Mouse (Mus musculus) heart, embryonic 10.5 days (tissue): ENCODE data around the gene Pm20d1. TPM values are rescaled to one million over a fixed set of nuclear protein-coding genes. Genes with fewer than 3 reads are reported as not detected.

Source experiments
- DNase-seq: peaks from one replicate; pipeline ENCODE4 v3.0.0-alpha.2; 2017; ENCODE audit warnings: low spot score
- H3K27ac ChIP-seq: fragments of 300-500 bp; sonication (generic); 2 replicates; pipeline ENCODE4 v1.5.1; 2016; ENCODE audit warnings: mild to moderate bottlenecking
- H3K27me3 ChIP-seq: fragments of 300-500 bp; sonication (generic); 2 replicates; pipeline ENCODE4 v1.6.1; 2016; ENCODE audit warnings: mild to moderate bottlenecking; ENCODE audit not compliant: poor library complexity, insufficient read depth, severe bottlenecking
- H3K36me3 ChIP-seq: fragments of 300-500 bp; sonication (generic); 2 replicates; pipeline ENCODE4 v1.6.1; 2016; ENCODE audit warnings: mild to moderate bottlenecking, moderate library complexity
- H3K4me1 ChIP-seq: fragments of 300-500 bp; sonication (generic); 2 replicates; pipeline ENCODE4 v1.6.1; 2016; ENCODE audit warnings: mild to moderate bottlenecking
- H3K4me3 ChIP-seq: fragments of 300-500 bp; sonication (generic); 2 replicates; pipeline ENCODE4 v1.5.1; 2016; ENCODE audit warnings: mild to moderate bottlenecking, moderate library complexity
- H3K9me3 ChIP-seq: fragments of 300-500 bp; sonication (generic); 2 replicates; pipeline ENCODE4 v1.6.1; 2016; ENCODE audit warnings: mild to moderate bottlenecking, moderate library complexity
- whole genome bisulfite sequencing: fragments of 180-500 bp; shearing (Covaris S2); methylation state at CpG from one replicate; pipeline ENCODE4 v1.1.7; 2016; 5-methylcytosine and 5-hydroxymethylcytosine counted together
- polyA plus RNA-seq: library from polyadenylated mRNA; unstranded; fragments of >200 nt; fragmentation: Nextera tagmentation; extraction: Ambion mirVana; gene quantifications from 2 replicates; pipeline ENCODE4 v1.2.1, GENCODE M21; 2016

The Pm20d1 gene
- polyA plus RNA-seq, 1 experiment from 2014 or later, result 2.1 TPM

DNA sequence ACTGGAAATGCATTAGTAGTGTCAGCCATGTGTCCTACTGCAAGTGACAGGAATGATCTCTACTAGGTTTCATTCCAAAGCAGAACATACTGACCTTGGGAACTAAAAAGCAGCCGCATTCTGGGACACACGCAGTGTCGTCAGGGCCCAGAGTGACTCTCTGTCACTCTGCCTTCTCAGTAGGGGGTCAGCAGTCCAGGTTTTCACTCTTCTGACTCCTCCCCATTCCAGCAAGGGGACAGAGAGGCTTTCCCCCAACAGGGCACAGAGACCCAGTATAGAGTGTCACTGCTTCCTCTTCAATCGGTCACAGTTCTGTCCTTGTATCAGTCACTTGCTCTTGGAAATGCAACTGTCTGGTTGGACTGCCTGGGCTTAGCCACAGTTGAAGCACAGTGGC, 45.0 kb downstream of the Pm20d1 start:
- Histone ChIP-seq H3K36me3 (peaks cover 80% of the 10 kb centered on the region), H3K4me3 (no peak overlapping the region), H3K27me3 (no peaks in the 10 kb centered on the region), H3K27ac (no peak overlapping the region), H3K9me3 (no peaks in the 10 kb centered on the region), H3K4me1 (no peaks in the 10 kb centered on the region; the same call in 1 of the 2 replicates)
- no peak for DNase-seq
- 79% methylated on average over 4 of the region's 4 CpGs for WGBS

DNA sequence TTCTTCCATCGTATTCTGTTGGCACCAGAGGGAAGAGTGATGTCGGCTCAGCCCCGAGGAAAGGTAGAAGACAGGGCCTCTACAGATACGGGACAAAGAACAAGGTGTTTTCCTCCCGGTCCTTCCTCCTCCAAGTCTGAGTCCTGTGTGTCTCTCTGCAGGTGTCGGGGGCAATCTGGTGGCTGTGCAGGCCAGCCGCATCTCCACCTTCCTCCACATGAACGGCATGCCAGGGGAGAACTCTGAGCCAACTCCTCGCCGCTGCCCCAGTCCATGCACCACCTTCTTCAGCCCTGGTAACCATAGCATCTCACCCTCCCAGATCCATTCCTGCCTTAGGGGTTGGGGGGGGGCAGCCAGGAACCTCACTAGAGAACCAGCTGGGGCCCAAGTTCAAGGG, 46.6 kb downstream of the Pm20d1 start:
- Histone ChIP-seq H3K4me1 (no peaks in the 10 kb centered on the region; the same call in 1 of the 2 replicates), H3K27me3 (no peaks in the 10 kb centered on the region), H3K36me3 (peaks cover 89% of the 10 kb centered on the region), H3K4me3 (no peak overlapping the region), H3K9me3 (no peaks in the 10 kb centered on the region), H3K27ac (no peak overlapping the region)
- WGBS, result 90% methylated on average over 10 of the region's 10 CpGs
- DNase-seq, result no peak

DNA sequence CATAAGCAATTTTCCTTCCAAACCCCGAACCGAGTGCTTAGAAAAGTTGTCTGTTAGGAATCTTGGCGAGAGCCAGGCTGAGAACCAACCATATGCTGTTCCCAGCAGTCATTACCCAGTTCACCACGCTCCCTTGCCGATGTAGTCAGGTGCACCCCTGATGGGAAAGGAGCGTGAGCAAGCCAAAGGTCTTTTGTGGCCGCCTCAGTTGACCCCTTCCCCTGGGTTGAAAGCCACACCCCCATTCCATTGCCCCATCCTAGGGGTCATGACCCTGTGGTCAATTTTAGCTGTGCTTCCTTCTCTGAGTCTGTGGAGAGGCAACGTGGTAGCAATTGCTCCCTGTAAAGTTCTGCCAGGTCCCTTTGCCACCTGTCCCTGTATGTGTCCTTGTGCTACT, 47.7 kb downstream of the Pm20d1 start:
- DNase-seq, result no peak
- Histone ChIP-seq H3K4me3 (no peak overlapping the region), H3K27me3 (no peaks in the 10 kb centered on the region), H3K36me3 (peaks cover 78% of the 10 kb centered on the region), H3K27ac (no peak overlapping the region), H3K4me1 (no peaks in the 10 kb centered on the region; the same call in 1 of the 2 replicates), H3K9me3 (no peaks in the 10 kb centered on the region)
- 85% methylated on average over 8 of the region's 8 CpGs for WGBS

GRCm38 (mm10) chr1:131846255-131846654, 49.1 kb downstream of the Pm20d1 start:
- Histone ChIP-seq H3K27ac (no peak overlapping the region), H3K4me1 (no peaks in the 10 kb centered on the region; the same call in 1 of the 2 replicates), H3K4me3 (no peak overlapping the region), H3K27me3 (no peaks in the 10 kb centered on the region), H3K9me3 (no peaks in the 10 kb centered on the region), H3K36me3 (peaks cover 64% of the 10 kb centered on the region)
- no peak for DNase-seq
- WGBS, result 73% methylated on average over 5 of the region's 5 CpGs

- 64% methylated on average over 4 of the region's 4 CpGs for WGBS
- no peak for DNase-seq
- no peaks in the 10 kb centered on the region for H3K9me3 ChIP-seq
- H3K4me3 ChIP-seq, result no peak overlapping the region
- no peaks in the 10 kb centered on the region for H3K4me1 ChIP-seq
- no peaks in the 10 kb centered on the region for H3K27me3 ChIP-seq
- H3K36me3 ChIP-seq, result no peaks in the 10 kb centered on the region
- H3K27ac ChIP-seq, result no peak overlapping the region
Measured at GRCm38 (mm10) chr1:131861811-131862210, 64.6 kb downstream of the Pm20d1 start.

DNA sequence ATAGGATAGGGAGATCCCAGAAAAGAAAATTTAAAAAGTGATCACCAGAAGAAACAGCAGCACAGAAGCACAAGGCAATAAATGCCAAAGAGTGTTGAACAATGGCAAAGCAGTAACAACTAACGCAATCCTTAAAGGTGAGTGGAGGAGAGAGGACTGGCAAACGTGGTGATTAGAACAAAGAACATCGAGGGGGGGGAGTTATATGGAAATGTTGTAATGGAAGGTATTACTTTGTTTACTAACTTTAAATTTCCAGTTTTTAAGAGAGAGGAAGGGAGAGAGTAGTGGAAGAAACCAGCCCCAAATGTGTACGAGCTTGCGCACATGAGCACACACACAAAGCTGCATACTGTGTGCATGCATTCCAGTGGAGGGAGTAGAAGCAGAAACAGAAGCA, 68.4 kb downstream of the Pm20d1 start:
- Histone ChIP-seq H3K9me3 (no peaks in the 10 kb centered on the region), H3K4me1 (peaks cover 7% of the 10 kb centered on the region), H3K27me3 (no peaks in the 10 kb centered on the region; the same call in 1 of the 2 replicates), H3K27ac (no peak overlapping the region), H3K36me3 (no peaks in the 10 kb centered on the region), H3K4me3 (no peak overlapping the region)
- 75% methylated on average over 5 of the region's 5 CpGs for WGBS
- DNase-seq, result no peak

- DNase-seq, result no peak
- WGBS, result 75% methylated on average over 6 of the region's 6 CpGs
- Histone ChIP-seq H3K36me3 (no peaks in the 10 kb centered on the region), H3K27me3 (no peaks in the 10 kb centered on the region; the same call in 1 of the 2 replicates), H3K4me3 (peak overlapping the region; percentile 76; the same call in 1 of the 2 replicates), H3K9me3 (no peaks in the 10 kb centered on the region), H3K27ac (no peak overlapping the region), H3K4me1 (peaks cover 7% of the 10 kb centered on the region)
Measured at GRCm38 (mm10) chr1:131866304-131866999, 69.3 kb downstream of the Pm20d1 start.

DNA sequence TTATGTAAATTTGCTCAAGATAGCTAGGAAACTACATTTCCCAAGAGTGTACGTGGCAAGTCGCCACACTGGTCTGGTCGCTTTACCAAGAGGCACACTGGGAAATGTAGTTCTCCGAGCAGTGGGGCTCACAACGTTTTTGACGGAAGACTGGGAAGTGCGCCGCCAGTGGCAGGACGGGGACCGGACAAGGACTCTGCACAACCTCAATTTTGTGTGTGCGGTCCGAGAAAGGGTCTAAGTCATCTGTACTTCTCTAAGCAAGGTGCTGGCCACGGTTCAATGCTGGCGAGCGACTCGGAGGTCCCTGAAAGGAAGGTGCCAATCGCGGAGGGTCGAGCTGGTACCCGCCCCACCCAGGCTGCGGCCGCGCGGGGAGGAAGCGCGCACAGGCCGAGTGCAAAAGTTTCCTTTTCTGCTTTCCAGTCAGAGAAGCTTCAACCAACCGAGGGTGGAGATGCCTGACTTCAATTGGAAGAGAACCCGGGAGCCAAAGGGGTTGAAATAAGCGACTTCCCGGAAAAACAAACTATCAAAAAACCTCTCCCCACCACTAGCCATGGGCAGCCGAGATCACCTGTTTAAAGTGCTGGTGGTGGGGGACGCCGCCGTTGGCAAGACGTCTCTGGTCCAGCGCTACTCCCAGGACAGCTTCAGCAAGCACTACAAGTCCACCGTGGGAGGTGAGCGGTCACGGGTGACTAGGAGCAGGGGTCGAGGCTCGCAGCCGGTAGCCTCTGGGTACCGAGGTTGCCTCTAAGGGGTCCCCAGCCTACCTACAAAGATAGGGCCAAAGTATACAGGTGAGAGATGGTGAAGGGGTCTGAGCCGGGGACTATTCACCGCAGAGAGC, 70.1 kb downstream of the Pm20d1 start, which contains the start of gene Rab29:
Rab29 (plus strand) TSS at position 132 of the 853 bp plus-strand sequence.
- Histone ChIP-seq H3K36me3 (no peaks in the 10 kb centered on the region), H3K4me3 (peak within 1 kb of the TSS; percentile 76), H3K4me1 (peaks cover 7% of the 10 kb centered on the region), H3K9me3 (no peaks in the 10 kb centered on the region), H3K27ac (peak within 1 kb of the TSS; percentile 87), H3K27me3 (no peaks in the 10 kb centered on the region; the same call in 1 of the 2 replicates)
- DNase-seq, result peak; percentile 96
- 2% methylated on average over 46 of the region's 46 CpGs for WGBS

DNA sequence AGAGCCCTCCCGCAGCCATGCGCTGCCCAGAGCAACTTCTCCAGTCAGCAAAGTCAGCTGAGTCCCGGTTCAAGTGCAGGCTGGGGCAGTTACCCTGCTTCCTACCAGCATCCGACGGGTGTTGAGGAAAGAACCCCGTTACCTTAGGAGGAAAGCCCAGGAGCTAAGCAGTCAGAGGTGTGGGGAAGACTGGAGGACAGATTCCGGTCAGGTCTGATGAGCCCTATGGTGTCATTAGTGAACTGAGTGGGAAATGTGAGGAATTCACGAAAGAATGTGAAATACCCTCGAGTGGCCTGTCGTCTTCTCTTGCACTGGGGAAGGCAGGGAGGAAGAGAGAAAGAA, 70.7 kb downstream of the Pm20d1 start:
- WGBS, result 22% methylated on average over 10 of the region's 10 CpGs
- H3K27ac ChIP-seq, result peak overlapping the region; percentile 87
- H3K9me3 ChIP-seq, result no peaks in the 10 kb centered on the region
- H3K4me1 ChIP-seq, result peaks cover 7% of the 10 kb centered on the region
- no peaks in the 10 kb centered on the region for H3K36me3 ChIP-seq
- no peaks in the 10 kb centered on the region; the same call in 1 of the 2 replicates for H3K27me3 ChIP-seq
- H3K4me3 ChIP-seq, result peak overlapping the region; percentile 76
- no peak for DNase-seq

GRCm38 (mm10) chr1:131869561-131869960, 72.4 kb downstream of the Pm20d1 start:
- no peak overlapping the region for H3K4me3 ChIP-seq
- 80% methylated on average over 2 of the region's 2 CpGs for WGBS
- no peak for DNase-seq

More at GRCm38 (mm10) chr1:131869561-131869960, 72.4 kb downstream of the Pm20d1 start:
- Histone ChIP-seq H3K27ac (no peak overlapping the region), H3K4me1 (peaks cover 7% of the 10 kb centered on the region), H3K36me3 (no peaks in the 10 kb centered on the region), H3K9me3 (no peaks in the 10 kb centered on the region), H3K27me3 (no peaks in the 10 kb centered on the region; the same call in 1 of the 2 replicates)

Other genes starting within 250 kb of the Pm20d1 start
- not detected in 2 replicates for gene Avpr1b, start 198.1 kb upstream of the Pm20d1 start, polyA plus RNA-seq
- 0.07 and 0.21 TPM in 2 replicates for gene Ctse, start 159.1 kb upstream of the Pm20d1 start, polyA plus RNA-seq
- gene Rab7b, start 108.7 kb upstream of the Pm20d1 start, polyA plus RNA-seq, result 0.58 and 0.79 TPM in 2 replicates
- 0.05 and 0.06 TPM in 2 replicates for gene Slc26a9, start 53.4 kb upstream of the Pm20d1 start, polyA plus RNA-seq
- 8.8 and 9.6 TPM in 2 replicates for gene Slc41a1, start 30.1 kb downstream of the Pm20d1 start, polyA plus RNA-seq
- 10.3 and 11.6 TPM in 2 replicates for gene Rab29, start 69.8 kb downstream of the Pm20d1 start, polyA plus RNA-seq
- gene Nucks1, start 113.2 kb downstream of the Pm20d1 start, polyA plus RNA-seq, result 58.3 and 81.0 TPM in 2 replicates
- gene Slc45a3, start 165.6 kb downstream of the Pm20d1 start, polyA plus RNA-seq, result 1.1 and 1.9 TPM in 2 replicates
- 12.2 and 15.3 TPM in 2 replicates for gene Elk4, start 210.2 kb downstream of the Pm20d1 start, polyA plus RNA-seq